ENCODE assay signal across 16 mouse cellular contexts in genomic region chr7:4629586-4629985, GRCm38 (mm10). TPM values are rescaled to one million over a fixed set of nuclear protein-coding genes. Genes with fewer than 3 reads are reported as not detected.
DNase-seq lines count a peak whose midpoint lies in the region; ATAC-seq and TF ChIP-seq lines count a peak whose summit lies in the region.
"Had no signal": no experiment of that assay in that cellular context is flagged by ENCODE, and none has a peak within 500 bp of the region (broad histone marks: within the 10 kb centered on the region; RNA-seq: fewer than 3 reads in every experiment).

No protein-coding gene starts in this region.

- peak; percentile 70 for ATAC-seq in intestine, embryonic 15.5 days
- peak; percentile 47 for ATAC-seq in liver, postnatal 0 days
- ATAC-seq: hindbrain, embryonic 16.5 days had no signal

- no peaks in the 10 kb centered on the region for H3K4me1 ChIP-seq in intestine, embryonic 15.5 days (replicated peaks)
- peaks cover 40% of the 10 kb centered on the region for H3K4me1 ChIP-seq in liver, postnatal 0 days (ENCODE audit: insufficient read depth)
- H3K4me1 ChIP-seq: limb, embryonic 12.5 days had no signal

- H3K4me3 ChIP-seq in intestine, embryonic 15.5 days (replicated peaks): peak overlapping the region; percentile 9
- peak overlapping the region; percentile 55 for H3K4me3 ChIP-seq in liver, postnatal 0 days (ENCODE audit: low read depth, low read length)
- H3K4me3 ChIP-seq: limb, embryonic 12.5 days had no signal

- WGBS in intestine, embryonic 15.5 days: 71% methylated on average over 5 of the region's 5 CpGs
- 41% methylated on average over 5 of the region's 5 CpGs for WGBS in liver, postnatal 0 days (ENCODE audit: insufficient replicate concordance)

- peak overlapping the region; percentile 67 for H3K27ac ChIP-seq in intestine, embryonic 15.5 days
- peak overlapping the region; percentile 87 for H3K27ac ChIP-seq in liver, postnatal 0 days (ENCODE audit: low read depth)
- H3K27ac ChIP-seq: kidney, postnatal 0 days; limb, embryonic 12.5 days had no signal

- no peak overlapping the region for H3K9ac ChIP-seq in intestine, embryonic 15.5 days
- peak overlapping the region; percentile 70 for H3K9ac ChIP-seq in liver, postnatal 0 days (replicated peaks)
- H3K9ac ChIP-seq: limb, embryonic 12.5 days had no signal

- H3K4me2 ChIP-seq in intestine, embryonic 15.5 days (replicated peaks): peak overlapping the region; percentile 41
- peak overlapping the region; percentile 76 for H3K4me2 ChIP-seq in liver, postnatal 0 days (ENCODE audit: low read depth, low read length)
- H3K4me2 ChIP-seq: limb, embryonic 12.5 days had no signal

- no peak for TF ChIP-seq CTCF in liver, postnatal 0 days (IDR thresholded peaks at IDR 0.05; ENCODE audit: low read depth)

- H3K27me3 ChIP-seq in intestine, embryonic 15.5 days (replicated peaks): no peaks in the 10 kb centered on the region
- H3K27me3 ChIP-seq in liver, postnatal 0 days (ENCODE audit: insufficient read depth, low read length): no peaks in the 10 kb centered on the region
- H3K27me3 ChIP-seq: limb, embryonic 12.5 days had no signal

- peaks cover 33% of the 10 kb centered on the region for H3K36me3 ChIP-seq in intestine, embryonic 15.5 days
- H3K36me3 ChIP-seq in liver, postnatal 0 days (replicated peaks; ENCODE audit: insufficient read depth, low read length): peaks cover 40% of the 10 kb centered on the region

- H3K9me3 ChIP-seq in intestine, embryonic 15.5 days: no peaks in the 10 kb centered on the region
- H3K9me3 ChIP-seq in liver, postnatal 0 days (ENCODE audit: low read length): no peaks in the 10 kb centered on the region
- H3K9me3 ChIP-seq: limb, embryonic 12.5 days had no signal

- DNase-seq in cerebellum, adult 9-10 months: peak; percentile 57
- no peak for DNase-seq in cerebellum, postnatal 4 days (ENCODE audit: low spot score in 2 of 2)
- DNase-seq in spleen, postnatal 10 days (ENCODE audit: low spot score in 2 of 2): peak; percentile 45 to 63
- no peak for DNase-seq in spleen, adult 12 weeks (ENCODE audit: low spot score)
- peak; percentile 49 for DNase-seq in liver, postnatal 0 days
- no peak for DNase-seq in layer of hippocampus, adult 18-20 months (ENCODE audit: low spot score in 2 of 2)
- DNase-seq in gastrocnemius, adult 18-20 months (ENCODE audit: low spot score): no peak
- DNase-seq: right cerebral cortex, adult 18-20 months; thymus, postnatal 4 days had no signal

- no peak for TF ChIP-seq EP300 in liver, postnatal 0 days (IDR thresholded peaks at IDR 0.05; ENCODE audit: low read depth)

RNA-seq across cellular contexts. Expression of gene Tmem86b, which starts 1.6 kb away (rescaled TPM):
- 9.1 and 11.7 TPM in 2 replicates for polyA plus RNA-seq in intestine, embryonic 15.5 days (2015; fragmentation: Nextera tagmentation; extraction: Ambion mirVana)
- polyA plus RNA-seq in liver, postnatal 0 days (2015; fragmentation: Nextera tagmentation; extraction: Ambion mirVana): 31.8 and 35.4 TPM in 2 replicates
- 10 to 100 TPM; 15.1 to 15.9 TPM for total RNA-seq in layer of hippocampus, adult 18-20 months (2021)
- 1 to 10 TPM; 2.3 to 2.6 TPM for total RNA-seq in gastrocnemius, adult 18-20 months (2021)

RNA-seq across cellular contexts. Expression of gene Ptprh, which starts 25.7 kb away (rescaled TPM):
- 1.1 and 1.6 TPM in 2 replicates for polyA plus RNA-seq in intestine, embryonic 15.5 days (2015; fragmentation: Nextera tagmentation; extraction: Ambion mirVana)
- not detected in 2 replicates for polyA plus RNA-seq in liver, postnatal 0 days (2015; fragmentation: Nextera tagmentation; extraction: Ambion mirVana)
- total RNA-seq in layer of hippocampus, adult 18-20 months (2021): under 1 TPM; 0.38 to 0.50 TPM
- not detected for total RNA-seq in gastrocnemius, adult 18-20 months (2021)
- total RNA-seq: megakaryocyte progenitor cell, adult 5-6 weeks; neutrophil, adult 5-6 weeks had no signal
- polyA plus RNA-seq: heart, embryonic 14.5 days; limb, embryonic 12.5 days had no signal

RNA-seq across cellular contexts. Expression of gene Ppp6r1, which starts 29.2 kb away (rescaled TPM):
- polyA plus RNA-seq in intestine, embryonic 15.5 days (2015; fragmentation: Nextera tagmentation; extraction: Ambion mirVana): 8.1 and 9.0 TPM in 2 replicates
- 3.8 and 4.5 TPM in 2 replicates for polyA plus RNA-seq in liver, postnatal 0 days (2015; fragmentation: Nextera tagmentation; extraction: Ambion mirVana)
- 100 to 1,000 TPM; 127 TPM for total RNA-seq in layer of hippocampus, adult 18-20 months (2021)
- 10 to 100 TPM; 45.8 to 46.6 TPM for total RNA-seq in gastrocnemius, adult 18-20 months (2021)

RNA-seq across cellular contexts. Expression of gene Hspbp1, which starts 55.3 kb away (rescaled TPM):
- 92.4 and 98.2 TPM in 2 replicates for polyA plus RNA-seq in intestine, embryonic 15.5 days (2015; fragmentation: Nextera tagmentation; extraction: Ambion mirVana)
- polyA plus RNA-seq in liver, postnatal 0 days (2015; fragmentation: Nextera tagmentation; extraction: Ambion mirVana): 27.6 and 33.1 TPM in 2 replicates
- 10 to 100 TPM; 82.7 to 92.4 TPM for total RNA-seq in layer of hippocampus, adult 18-20 months (2021)
- total RNA-seq in gastrocnemius, adult 18-20 months (2021): 10 to 100 TPM; 22.1 to 23.9 TPM

Comparison
In these comparisons a context has a peak if more than half of its experiments do, and no peak if none do; other contexts are left out.
1. DNase-seq: peak in cerebellum, adult 9-10 months (single experiment), spleen, postnatal 10 days (2 of 2) and liver, postnatal 0 days (single experiment); none in cerebellum, postnatal 4 days (0 of 2), spleen, adult 12 weeks (single experiment), layer of hippocampus, adult 18-20 months (0 of 2) and gastrocnemius, adult 18-20 months (single experiment).
2. RNA of gene Tmem86b, which starts 1.6 kb away (total RNA-seq): 15.1 to 15.9 TPM in layer of hippocampus, adult 18-20 months; 2.3 to 2.6 TPM in gastrocnemius, adult 18-20 months; every median in the first group is over 4 times any median in the second.